Mouse (Mus musculus) right cerebral cortex, postnatal 4 days (tissue): ENCODE measurements around the gene Mark1.

Experiments
- DNase-seq: peaks from one replicate; pipeline ENCODE4 v3.0.0-alpha.2; 2022

Mark1 gene

GRCm38 (mm10) chr1:184999071-184999750 is at the start of gene Mark1:
Gene Mark1, minus strand, starts transcription at chr1:184999570.
- peak; percentile 48 for DNase-seq

GRCm38 (mm10) chr1:185047516-185048247 is 48.3 kb upstream of the Mark1 start:
- DNase-seq, result no peak

- no peak for DNase-seq
These were observed 47.1 kb upstream of the Mark1 start for GRCm38 (mm10) chr1:185046513-185046912.

- no peak for DNase-seq
These were observed 38.9 kb upstream of the Mark1 start for GRCm38 (mm10) chr1:185038183-185038686.

GRCm38 (mm10) chr1:185030565-185030964 is 31.2 kb upstream of the Mark1 start:
- DNase-seq, result no peak

- no peak for DNase-seq
These were observed 21.2 kb upstream of the Mark1 start for GRCm38 (mm10) chr1:185020429-185021168.

- DNase-seq, result no peak
These were observed 13.2 kb upstream of the Mark1 start for GRCm38 (mm10) chr1:185012566-185012965.

- DNase-seq, result no peak
These were observed 7.7 kb upstream of the Mark1 start for GRCm38 (mm10) chr1:185007066-185007465.

- peak; percentile 77 for DNase-seq
These were observed 620 bp upstream of the Mark1 start for GRCm38 (mm10) chr1:184999780-185000599.

GRCm38 (mm10) chr1:184998631-184999030 is 739 bp downstream of the Mark1 start:
- DNase-seq, result no peak

- peak; percentile 19 for DNase-seq
These were observed 1.2 kb downstream of the Mark1 start for GRCm38 (mm10) chr1:184998161-184998560.

GRCm38 (mm10) chr1:184997466-184997865 is 1.9 kb downstream of the Mark1 start:
- no peak for DNase-seq

GRCm38 (mm10) chr1:184995335-184995734 is 4.0 kb downstream of the Mark1 start:
- no peak for DNase-seq

- DNase-seq, result no peak
These were observed 8.2 kb downstream of the Mark1 start for GRCm38 (mm10) chr1:184991191-184991590.

GRCm38 (mm10) chr1:184986748-184987147 is 12.6 kb downstream of the Mark1 start:
- DNase-seq, result no peak

GRCm38 (mm10) chr1:184984723-184985122 is 14.6 kb downstream of the Mark1 start:
- DNase-seq, result no peak

- no peak for DNase-seq
These were observed 15.6 kb downstream of the Mark1 start for GRCm38 (mm10) chr1:184983751-184984150.

- no peak for DNase-seq
These were observed 27.1 kb downstream of the Mark1 start for GRCm38 (mm10) chr1:184972214-184972776.

GRCm38 (mm10) chr1:184969374-184969773 is 30.0 kb downstream of the Mark1 start:
- no peak for DNase-seq

- peak; percentile 54 for DNase-seq
These were observed 33.5 kb downstream of the Mark1 start for GRCm38 (mm10) chr1:184965682-184966360.

GRCm38 (mm10) chr1:184963121-184963693 is 36.2 kb downstream of the Mark1 start:
- DNase-seq, result no peak
